8 mouse cellular contexts compared by ENCODE assay signal in genomic region chrX:73998911-73999869, GRCm38 (mm10). TPM values are rescaled to one million over a fixed set of nuclear protein-coding genes. Genes with fewer than 3 reads are reported as not detected.
DNase-seq lines count a peak whose midpoint lies in the region; ATAC-seq and TF ChIP-seq lines count a peak whose summit lies in the region.

No protein-coding gene starts in this region.

- H3K27me3 ChIP-seq in G1E (ENCODE audit: insufficient read depth, low read length): no peaks in the 10 kb centered on the region
- H3K27me3 ChIP-seq in forebrain, embryonic 12.5 days: no peaks in the 10 kb centered on the region
- no peaks in the 10 kb centered on the region for H3K27me3 ChIP-seq in hindbrain, embryonic 11.5 days (ENCODE audit: control insufficient read depth, insufficient read depth, low read length)
- H3K27me3 ChIP-seq in stomach, embryonic 16.5 days (ENCODE audit: control insufficient read depth, insufficient read depth, low read length): no peaks in the 10 kb centered on the region

- H3K27ac ChIP-seq in forebrain, embryonic 12.5 days: peak overlapping the region; percentile 73
- peak overlapping the region; percentile 62 for H3K27ac ChIP-seq in hindbrain, embryonic 11.5 days (ENCODE audit: low read depth, low read length)
- peak overlapping the region; percentile 80 for H3K27ac ChIP-seq in left cerebral cortex, adult 2 months
- 0 out of 2 replicates have a peak overlapping the region, but pooled peaks have one; percentile 23 for H3K27ac ChIP-seq in stomach, embryonic 16.5 days (ENCODE audit: low read length)

- no peaks in the 10 kb centered on the region for H3K9me3 ChIP-seq in G1E (replicated peaks)
- H3K9me3 ChIP-seq in forebrain, embryonic 12.5 days: no peaks in the 10 kb centered on the region
- H3K9me3 ChIP-seq in hindbrain, embryonic 11.5 days (ENCODE audit: control insufficient read depth, low read length): no peaks in the 10 kb centered on the region
- H3K9me3 ChIP-seq in stomach, embryonic 16.5 days (replicated peaks; ENCODE audit: control insufficient read depth, low read length): no peaks in the 10 kb centered on the region

- H3K9ac ChIP-seq in forebrain, embryonic 12.5 days: no peak overlapping the region
- H3K9ac ChIP-seq in hindbrain, embryonic 11.5 days (ENCODE audit: low read depth, low read length): no peak overlapping the region
- no peak overlapping the region for H3K9ac ChIP-seq in stomach, embryonic 16.5 days (ENCODE audit: low read length)

- no peaks in the 10 kb centered on the region for H3K36me3 ChIP-seq in G1E (replicated peaks)
- H3K36me3 ChIP-seq in forebrain, embryonic 12.5 days (replicated peaks): no peaks in the 10 kb centered on the region
- no peaks in the 10 kb centered on the region for H3K36me3 ChIP-seq in hindbrain, embryonic 11.5 days (ENCODE audit: control insufficient read depth, insufficient read depth, low read length)
- no peaks in the 10 kb centered on the region for H3K36me3 ChIP-seq in stomach, embryonic 16.5 days (ENCODE audit: control insufficient read depth, insufficient read depth, low read length)

- H3K4me3 ChIP-seq in G1E (ENCODE audit: low read depth, low read length): no peak overlapping the region; the same call in 1 of the 2 replicates
- no peak overlapping the region for H3K4me3 ChIP-seq in forebrain, embryonic 12.5 days (replicated peaks)
- H3K4me3 ChIP-seq in hindbrain, embryonic 11.5 days (ENCODE audit: low read depth, low read length): no peak overlapping the region
- H3K4me3 ChIP-seq in left cerebral cortex, adult 2 months: no peak overlapping the region
- no peak overlapping the region; the same call in 1 of the 2 replicates for H3K4me3 ChIP-seq in stomach, embryonic 16.5 days (replicated peaks; ENCODE audit: low read length)

- 22% methylated on average over 8 of the region's 8 CpGs for WGBS in forebrain, embryonic 12.5 days
- WGBS in hindbrain, embryonic 11.5 days: 33% methylated on average over 8 of the region's 8 CpGs
- 29% methylated on average over 8 of the region's 8 CpGs for WGBS in stomach, embryonic 16.5 days

- intact Hi-C loops in left cerebral cortex, adult 2 months (cut with DNase I): loop anchor here (1.0 kb wide), 1 partner anchor 32 kb away; no protein-coding TSS in a partner anchor

- peak; percentile 57 for DNase-seq in G1E (ENCODE audit: low spot score)
- peak; percentile 47 for DNase-seq in adrenal gland, postnatal 10 days
- DNase-seq in hindbrain, embryonic 11.5 days (ENCODE audit: low spot score): peak; percentile 58
- peak; percentile 18 to 20 for DNase-seq in left cerebral cortex, adult 2 months (ENCODE audit: extremely low spot score in 1 of 2, low spot score in 2 of 2)

- H3K4me2 ChIP-seq in forebrain, embryonic 12.5 days: no peak overlapping the region
- 0 out of 2 replicates have a peak overlapping the region, but pooled peaks have one; percentile 6 for H3K4me2 ChIP-seq in hindbrain, embryonic 11.5 days (replicated peaks; ENCODE audit: low read depth, low read length)
- no peak overlapping the region for H3K4me2 ChIP-seq in stomach, embryonic 16.5 days (ENCODE audit: low read depth, low read length)

- H3K4me1 ChIP-seq in G1E (ENCODE audit: insufficient read depth, low read depth, low read length): peaks cover 25% of the 10 kb centered on the region
- peaks cover 5% of the 10 kb centered on the region; the same call in 1 of the 2 replicates for H3K4me1 ChIP-seq in forebrain, embryonic 12.5 days
- H3K4me1 ChIP-seq in hindbrain, embryonic 11.5 days (replicated peaks; ENCODE audit: control insufficient read depth, insufficient read depth, low read length): no peaks in the 10 kb centered on the region
- H3K4me1 ChIP-seq in stomach, embryonic 16.5 days (ENCODE audit: control insufficient read depth, insufficient read depth, low read length): 0 out of 2 replicates have a peak, but pooled peaks cover 3% of the 10 kb centered on the region

- TF ChIP-seq CTCF in G1E (IDR thresholded peaks at IDR 0.05; ENCODE audit: low read depth, low read length): no peak
- TF ChIP-seq CTCF in left cerebral cortex, adult 2 months (IDR thresholded peaks at IDR 0.05): no peak

- peak; percentile 80 for ATAC-seq in G1E (ENCODE audit: extremely low read depth, insufficient number of reproducible peaks, low FRiP score, poor library complexity, severe bottlenecking)
- ATAC-seq in forebrain, embryonic 12.5 days (ENCODE audit: low FRiP score): peak; percentile 82
- ATAC-seq in hindbrain, embryonic 11.5 days (ENCODE audit: low FRiP score): peak; percentile 87
- ATAC-seq in megakaryocyte-erythroid progenitor cell, adult 5-6 weeks (replicated peaks; ENCODE audit: low FRiP score, low TSS enrichment, poor library complexity, severe bottlenecking): peak; percentile 97
- ATAC-seq in stomach, embryonic 16.5 days (ENCODE audit: insufficient read depth, low FRiP score): peak; percentile 62; the same call in 1 of the 2 replicates
- ATAC-seq in CD4-positive, CD25-positive, alpha-beta regulatory T cell, adult 4 months: no peak

RNA-seq across cellular contexts. Expression of gene Irak1, which starts 24.5 kb away (rescaled TPM):
- total RNA-seq in G1E (2014; fragmentation: Nextera tagmentation): 76.7 and 101 TPM in 2 replicates
- total RNA-seq in G1E (2017): 35.4 and 39.7 TPM in 2 replicates
- 270 and 286 TPM in 2 replicates for polyA plus RNA-seq in G1E (2012)
- total RNA-seq in adrenal gland, postnatal 10 days (2021): 10 to 100 TPM; 82.2 to 96.8 TPM
- 52.8 and 55.2 TPM in 2 replicates for polyA plus RNA-seq in forebrain, embryonic 12.5 days (2016; fragmentation: Nextera tagmentation; extraction: Ambion mirVana)
- polyA plus RNA-seq in hindbrain, embryonic 11.5 days (2014; fragmentation: Nextera tagmentation; extraction: Ambion mirVana): 27.4 and 31.6 TPM in 2 replicates
- 10 to 100 TPM; 47.9 to 54.2 TPM for total RNA-seq in left cerebral cortex, adult 2 months (2021)
- 74.9 and 81.2 TPM in 2 replicates for total RNA-seq in megakaryocyte-erythroid progenitor cell, adult 5-6 weeks (2014; fragmentation: Nextera tagmentation)
- total RNA-seq in megakaryocyte-erythroid progenitor cell, adult 5-6 weeks (2017): 43.2 and 48.7 TPM in 2 replicates
- polyA plus RNA-seq in stomach, embryonic 16.5 days (2015; fragmentation: Nextera tagmentation; extraction: Ambion mirVana): 63.0 and 66.8 TPM in 2 replicates
- 10 to 100 TPM; 19.8 to 23.1 TPM for polyA plus RNA-seq in CD4-positive, CD25-positive, alpha-beta regulatory T cell, adult 4 months (2017; shearing (Covaris generic))

RNA-seq across cellular contexts. Expression of gene Hcfc1, which starts 33.0 kb away (rescaled TPM):
- total RNA-seq in G1E (2014; fragmentation: Nextera tagmentation) (222 and 230 TPM in 2 replicates), G1E (2017) (40.8 and 47.3 TPM in 2 replicates)
- polyA plus RNA-seq in G1E (2012): 148 and 184 TPM in 2 replicates
- 10 to 100 TPM; 51.0 to 74.9 TPM for total RNA-seq in adrenal gland, postnatal 10 days (2021)
- polyA plus RNA-seq in forebrain, embryonic 12.5 days (2016; fragmentation: Nextera tagmentation; extraction: Ambion mirVana): 85.9 and 101 TPM in 2 replicates
- polyA plus RNA-seq in hindbrain, embryonic 11.5 days (2014; fragmentation: Nextera tagmentation; extraction: Ambion mirVana): 72.9 and 77.2 TPM in 2 replicates
- 10 to 100 TPM; 74.7 to 75.1 TPM for total RNA-seq in left cerebral cortex, adult 2 months (2021)
- total RNA-seq in megakaryocyte-erythroid progenitor cell, adult 5-6 weeks (2014; fragmentation: Nextera tagmentation): 159 and 169 TPM in 2 replicates
- 56.1 and 78.7 TPM in 2 replicates for total RNA-seq in megakaryocyte-erythroid progenitor cell, adult 5-6 weeks (2017)
- polyA plus RNA-seq in stomach, embryonic 16.5 days (2015; fragmentation: Nextera tagmentation; extraction: Ambion mirVana): 37.0 and 39.1 TPM in 2 replicates
- polyA plus RNA-seq in CD4-positive, CD25-positive, alpha-beta regulatory T cell, adult 4 months (2017; shearing (Covaris generic)): 10 to 100 TPM; 34.2 to 45.5 TPM

Comparison
In these comparisons a context has a peak if more than half of its experiments do, and no peak if none do; other contexts are left out.
1. H3K27ac ChIP-seq: peak in every context shown above with its lines; median percentile 80 in left cerebral cortex, adult 2 months; 73 in forebrain, embryonic 12.5 days; 62 in hindbrain, embryonic 11.5 days; 23 in stomach, embryonic 16.5 days.